Mouse (Mus musculus) hindbrain, embryonic 13.5 days (tissue): ENCODE measurements around the gene Aars2. TPM values are rescaled to one million over a fixed set of nuclear protein-coding genes. Genes with fewer than 3 reads are reported as not detected.

Source experiments
- ATAC-seq: fragments of 200-750 bp; cut with Nextera tagmentation; 2 replicates; pipeline ENCODE4 v1.8.0; 2017; ENCODE audit warnings: moderate TSS enrichment; ENCODE audit not compliant: low FRiP score
- H3K27ac ChIP-seq: fragments of 300-500 bp; sonication (generic); 2 replicates; pipeline ENCODE4 v1.5.1; 2015; ENCODE audit warnings: inconsistent platforms, mild to moderate bottlenecking, moderate library complexity
- H3K27me3 ChIP-seq: fragments of 300-500 bp; sonication (generic); 2 replicates; pipeline ENCODE4 v1.6.1; 2015; ENCODE audit warnings: mild to moderate bottlenecking, inconsistent platforms
- H3K36me3 ChIP-seq: fragments of 300-500 bp; sonication (generic); 2 replicates; pipeline ENCODE4 v1.6.1; 2015; ENCODE audit warnings: mild to moderate bottlenecking, inconsistent platforms
- H3K4me1 ChIP-seq: fragments of 300-500 bp; sonication (generic); replicated peaks from 2 replicates; pipeline ENCODE4 v1.6.1; 2015; ENCODE audit warnings: inconsistent platforms
- H3K4me2 ChIP-seq: fragments of 300-500 bp; sonication (generic); 2 replicates; pipeline ENCODE4 v1.6.1; 2015; ENCODE audit warnings: inconsistent platforms, mild to moderate bottlenecking, moderate library complexity
- H3K4me3 ChIP-seq: fragments of 300-500 bp; sonication (generic); 2 replicates; pipeline ENCODE4 v1.5.1; 2015; ENCODE audit warnings: mild to moderate bottlenecking, inconsistent platforms
- H3K9ac ChIP-seq: fragments of 300-500 bp; sonication (generic); 2 replicates; pipeline ENCODE4 v1.6.1; 2015; ENCODE audit warnings: mild to moderate bottlenecking, inconsistent platforms
- H3K9me3 ChIP-seq: fragments of 300-500 bp; sonication (generic); 2 replicates; pipeline ENCODE4 v1.6.1; 2016; ENCODE audit warnings: inconsistent platforms
- WGBS: fragments of 180-500 bp; shearing (Covaris S2); methylation state at CpG from one replicate; pipeline ENCODE4 v1.1.7; 2015; 5-methylcytosine and 5-hydroxymethylcytosine counted together
- polyA plus RNA-seq: library from polyadenylated mRNA; unstranded; fragments of >200 nt; fragmentation: Nextera tagmentation; extraction: Ambion mirVana; gene quantifications from 2 replicates; pipeline ENCODE4 v1.2.1, GENCODE M21; 2015

Gene Aars2
- polyA plus RNA-seq, 1 experiment from 2014 or later: 17.4 TPM

- peaks cover 12% of the 10 kb centered on the region for H3K4me1 ChIP-seq
- H3K36me3 ChIP-seq: no peaks in the 10 kb centered on the region
- ATAC-seq: peak; percentile 19; the same call in 1 of the 2 replicates
- H3K9me3 ChIP-seq: peaks cover 10% of the 10 kb centered on the region
- H3K27me3 ChIP-seq: peaks cover 11% of the 10 kb centered on the region
- WGBS: 16% methylated on average over 12 of the region's 12 CpGs
- no peak overlapping the region for H3K9ac ChIP-seq
- no peak overlapping the region for H3K27ac ChIP-seq
- H3K4me2 ChIP-seq: no peak overlapping the region
- H3K4me3 ChIP-seq: no peak overlapping the region
These were observed 28.3 kb upstream of the Aars2 start for GRCm38 (mm10) chr17:45478234-45478825.

GRCm38 (mm10) chr17:45480429-45480828 is 26.2 kb upstream of the Aars2 start:
- Histone ChIP-seq H3K36me3 (no peaks in the 10 kb centered on the region), H3K4me2 (no peak overlapping the region), H3K4me3 (no peak overlapping the region), H3K4me1 (no peaks in the 10 kb centered on the region), H3K27ac (no peak overlapping the region), H3K9me3 (peaks cover 10% of the 10 kb centered on the region), H3K27me3 (peaks cover 14% of the 10 kb centered on the region), H3K9ac (no peak overlapping the region)
- 33% methylated on average over 2 of the region's 2 CpGs for WGBS
- ATAC-seq: no peak

GRCm38 (mm10) chr17:45485581-45485980 is 21.1 kb upstream of the Aars2 start:
- 90% methylated on average over 7 of the region's 7 CpGs for WGBS
- no peak overlapping the region for H3K4me3 ChIP-seq
- ATAC-seq: no peak

GRCm38 (mm10) chr17:45487216-45487615 is 19.4 kb upstream of the Aars2 start:
- Histone ChIP-seq H3K27ac (no peak overlapping the region), H3K36me3 (no peaks in the 10 kb centered on the region), H3K9ac (no peak overlapping the region), H3K4me1 (no peaks in the 10 kb centered on the region), H3K4me2 (no peak overlapping the region), H3K27me3 (0 out of 2 replicates have a peak, but pooled peaks cover 2% of the 10 kb centered on the region), H3K9me3 (no peaks in the 10 kb centered on the region), H3K4me3 (no peak overlapping the region)
- 21% methylated on average over 5 of the region's 5 CpGs for WGBS
- no peak for ATAC-seq

More at GRCm38 (mm10) chr17:45485581-45485980, 21.1 kb upstream of the Aars2 start:
- Histone ChIP-seq H3K27ac (no peak overlapping the region), H3K27me3 (0 out of 2 replicates have a peak, but pooled peaks cover 2% of the 10 kb centered on the region), H3K36me3 (no peaks in the 10 kb centered on the region), H3K9ac (no peak overlapping the region), H3K4me2 (no peak overlapping the region), H3K4me1 (no peaks in the 10 kb centered on the region), H3K9me3 (peaks cover 10% of the 10 kb centered on the region)

GRCm38 (mm10) chr17:45488321-45489254 is 18.1 kb upstream of the Aars2 start:
- WGBS: 87% methylated on average over 23 of the region's 23 CpGs
- Histone ChIP-seq H3K9me3 (no peaks in the 10 kb centered on the region), H3K27ac (no peak overlapping the region), H3K9ac (no peak overlapping the region), H3K4me1 (no peaks in the 10 kb centered on the region), H3K4me2 (no peak overlapping the region), H3K27me3 (0 out of 2 replicates have a peak, but pooled peaks cover 2% of the 10 kb centered on the region), H3K4me3 (no peak overlapping the region), H3K36me3 (no peaks in the 10 kb centered on the region)
- ATAC-seq: no peak

- H3K27ac ChIP-seq: no peak overlapping the region
- no peak overlapping the region for H3K4me2 ChIP-seq
- 87% methylated on average over 6 of the region's 6 CpGs for WGBS
- H3K4me3 ChIP-seq: no peak overlapping the region
- no peak overlapping the region for H3K9ac ChIP-seq
- no peak for ATAC-seq
- H3K9me3 ChIP-seq: no peaks in the 10 kb centered on the region
- no peaks in the 10 kb centered on the region for H3K27me3 ChIP-seq
- H3K36me3 ChIP-seq: no peaks in the 10 kb centered on the region
- H3K4me1 ChIP-seq: no peaks in the 10 kb centered on the region
These were observed 16.9 kb upstream of the Aars2 start for GRCm38 (mm10) chr17:45489736-45490135.

- no peak overlapping the region for H3K4me2 ChIP-seq
- no peak for ATAC-seq
- no peaks in the 10 kb centered on the region for H3K9me3 ChIP-seq
- WGBS: 81% methylated on average over 13 of the region's 13 CpGs
- H3K4me1 ChIP-seq: no peaks in the 10 kb centered on the region
- H3K36me3 ChIP-seq: no peaks in the 10 kb centered on the region
- H3K9ac ChIP-seq: no peak overlapping the region
- no peaks in the 10 kb centered on the region for H3K27me3 ChIP-seq
- no peak overlapping the region for H3K27ac ChIP-seq
- no peak overlapping the region for H3K4me3 ChIP-seq
These were observed 16.0 kb upstream of the Aars2 start for GRCm38 (mm10) chr17:45490532-45491154.

- H3K36me3 ChIP-seq: no peaks in the 10 kb centered on the region
- no peaks in the 10 kb centered on the region for H3K9me3 ChIP-seq
- H3K4me3 ChIP-seq: no peak overlapping the region
- 79% methylated on average over 11 of the region's 11 CpGs for WGBS
- no peak overlapping the region for H3K9ac ChIP-seq
- H3K4me1 ChIP-seq: no peaks in the 10 kb centered on the region
- H3K27ac ChIP-seq: no peak overlapping the region
- no peaks in the 10 kb centered on the region for H3K27me3 ChIP-seq
- no peak for ATAC-seq
- no peak overlapping the region for H3K4me2 ChIP-seq
These were observed 11.2 kb upstream of the Aars2 start for GRCm38 (mm10) chr17:45495398-45495797.

GRCm38 (mm10) chr17:45498397-45498796 is 8.2 kb upstream of the Aars2 start:
- no peaks in the 10 kb centered on the region for H3K27me3 ChIP-seq
- ATAC-seq: no peak
- H3K4me1 ChIP-seq: no peaks in the 10 kb centered on the region
- no peak overlapping the region for H3K27ac ChIP-seq
- no peaks in the 10 kb centered on the region for H3K36me3 ChIP-seq
- 87% methylated on average over 13 of the region's 13 CpGs for WGBS
- H3K4me2 ChIP-seq: no peak overlapping the region
- H3K9me3 ChIP-seq: no peaks in the 10 kb centered on the region
- no peak overlapping the region for H3K4me3 ChIP-seq
- no peak overlapping the region for H3K9ac ChIP-seq

GRCm38 (mm10) chr17:45499516-45499915 is 7.1 kb upstream of the Aars2 start:
- H3K27ac ChIP-seq: no peak overlapping the region
- H3K4me2 ChIP-seq: no peak overlapping the region
- no peak overlapping the region for H3K9ac ChIP-seq
- no peaks in the 10 kb centered on the region for H3K27me3 ChIP-seq
- no peaks in the 10 kb centered on the region for H3K36me3 ChIP-seq
- no peak overlapping the region for H3K4me3 ChIP-seq
- no peaks in the 10 kb centered on the region for H3K9me3 ChIP-seq
- ATAC-seq: no peak
- H3K4me1 ChIP-seq: no peaks in the 10 kb centered on the region
- WGBS: 75% methylated on average over 2 of the region's 2 CpGs

- Histone ChIP-seq H3K27ac (no peak overlapping the region), H3K4me1 (no peaks in the 10 kb centered on the region), H3K4me2 (no peak overlapping the region), H3K27me3 (no peaks in the 10 kb centered on the region), H3K9ac (no peak overlapping the region), H3K9me3 (no peaks in the 10 kb centered on the region), H3K4me3 (no peak overlapping the region), H3K36me3 (no peaks in the 10 kb centered on the region)
- 43% methylated on average over 4 of the region's 4 CpGs for WGBS
- ATAC-seq: no peak
These were observed 5.7 kb upstream of the Aars2 start for GRCm38 (mm10) chr17:45500981-45501380.

- WGBS: 69% methylated on average over 4 of the region's 4 CpGs
These were observed 4.3 kb upstream of the Aars2 start for GRCm38 (mm10) chr17:45502324-45502723.

More at GRCm38 (mm10) chr17:45502324-45502723, 4.3 kb upstream of the Aars2 start:
- H3K27me3 ChIP-seq: no peaks in the 10 kb centered on the region
- H3K36me3 ChIP-seq: no peaks in the 10 kb centered on the region
- no peak overlapping the region for H3K4me2 ChIP-seq
- H3K4me3 ChIP-seq: no peak overlapping the region
- no peak for ATAC-seq
- no peak overlapping the region for H3K27ac ChIP-seq
- H3K4me1 ChIP-seq: peaks cover 8% of the 10 kb centered on the region
- H3K9me3 ChIP-seq: no peaks in the 10 kb centered on the region
- H3K9ac ChIP-seq: no peak overlapping the region
